Mouse (Mus musculus) layer of hippocampus, adult 2 months (tissue): ENCODE measurements around the gene Ccdc194. TPM values are rescaled to one million over a fixed set of nuclear protein-coding genes. Genes with fewer than 3 reads are reported as not detected.
"Not testable (repeated sequence)": the region's sequence is repeated elsewhere in the genome, so short reads cannot be mapped to it uniquely, and the experiment has no call there.

Experiments
- DNase-seq, 2 experiments: peaks; one replicate each; pipeline ENCODE4 v3.0.0; 2022; ENCODE audit warnings: low spot score in 2 of 2
- H3K27ac ChIP-seq: fragments of 200-600 bp; 2 replicates; pipeline ENCODE4 v1.8.1; 2022
- H3K4me3 ChIP-seq: fragments of 200-600 bp; 2 replicates; pipeline ENCODE4 v1.8.1; 2022; ENCODE audit warnings: mild to moderate bottlenecking
- CTCF ChIP-seq: fragments of 200-600 bp; conservative IDR thresholded peaks from 2 replicates; pipeline ENCODE4 v1.8.1; 2022; ENCODE audit warnings: antibody characterized with exemption, mild to moderate bottlenecking, moderate library complexity
- total RNA-seq, 2 experiments: library from RNA; stranded (reverse); gene quantifications; 2 replicates each; pipeline ENCODE4 v1.2.3; 2021

The Ccdc194 gene
- total RNA-seq, 2 experiments from 2014 or later = not detected

DNA sequence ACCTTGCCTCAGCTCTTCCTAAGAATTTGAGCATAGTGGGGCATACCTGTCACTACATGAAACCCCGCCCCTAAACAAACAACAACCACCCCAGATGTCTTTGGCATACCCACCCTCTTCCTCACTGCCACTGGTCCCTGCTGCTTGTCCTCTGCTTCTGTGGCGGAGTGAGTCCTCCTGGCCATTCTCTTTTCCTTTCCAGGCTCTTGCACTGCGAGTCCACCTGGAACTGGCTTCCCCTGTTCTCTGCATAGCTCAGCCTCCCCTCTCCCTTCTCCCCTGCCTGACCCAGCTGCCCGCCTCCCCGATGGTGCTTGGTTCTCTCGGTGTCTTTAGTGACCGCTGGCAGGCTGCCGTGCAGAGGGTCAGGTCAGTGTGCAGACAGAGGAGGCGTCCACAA lies 18.2 kb upstream of the Ccdc194 start:
- H3K4me3 ChIP-seq = peak overlapping the region; percentile 94
- no peak overlapping the region for H3K27ac ChIP-seq
- no peak for DNase-seq
- TF ChIP-seq CTCF = no peak

DNA sequence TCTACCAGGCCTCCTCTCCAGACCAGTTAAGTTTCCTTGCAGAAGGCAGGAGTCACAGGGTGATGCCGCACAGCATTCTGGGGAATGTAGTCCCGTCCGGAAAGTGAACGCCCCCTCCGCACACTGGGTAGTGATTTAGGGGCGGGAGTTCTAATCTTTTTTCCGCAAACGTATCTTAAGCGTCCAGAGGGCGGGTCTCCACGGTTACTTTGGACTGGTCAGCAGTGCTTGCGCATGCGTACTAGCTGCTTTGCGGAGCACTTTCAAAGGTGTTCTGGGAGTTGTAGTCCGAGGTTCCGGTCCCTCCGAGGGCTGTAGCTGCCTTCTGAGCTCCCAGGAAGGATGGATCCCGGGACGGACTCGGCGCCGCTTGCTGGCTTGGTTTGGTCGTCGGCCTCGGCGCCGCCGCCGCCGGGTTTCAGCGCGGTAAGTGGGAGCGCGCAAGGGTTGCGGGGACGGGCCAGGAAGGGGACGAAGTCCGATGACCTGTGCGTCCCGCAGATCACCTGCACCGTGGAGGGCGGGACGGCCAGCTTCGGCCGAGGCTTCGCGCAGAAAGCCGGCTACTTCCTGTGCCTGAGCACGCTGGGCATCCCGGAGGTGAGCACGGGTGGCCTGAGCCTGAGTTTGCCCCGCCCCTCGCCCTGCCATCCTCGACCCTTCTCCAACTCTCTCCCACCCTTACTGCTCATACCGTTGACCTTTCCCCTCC lies 17.3 kb upstream of the Ccdc194 start, which contains the start of gene Mvb12a:
TSS of gene Mvb12a (plus strand) at position 291 of the 712 bp plus-strand sequence.
- H3K4me3 ChIP-seq = peak within 1 kb of the TSS; percentile 94
- DNase-seq = peak; percentile 97 to 99
- H3K27ac ChIP-seq = peak within 1 kb of the TSS; percentile 88
- no peak for TF ChIP-seq CTCF

DNA sequence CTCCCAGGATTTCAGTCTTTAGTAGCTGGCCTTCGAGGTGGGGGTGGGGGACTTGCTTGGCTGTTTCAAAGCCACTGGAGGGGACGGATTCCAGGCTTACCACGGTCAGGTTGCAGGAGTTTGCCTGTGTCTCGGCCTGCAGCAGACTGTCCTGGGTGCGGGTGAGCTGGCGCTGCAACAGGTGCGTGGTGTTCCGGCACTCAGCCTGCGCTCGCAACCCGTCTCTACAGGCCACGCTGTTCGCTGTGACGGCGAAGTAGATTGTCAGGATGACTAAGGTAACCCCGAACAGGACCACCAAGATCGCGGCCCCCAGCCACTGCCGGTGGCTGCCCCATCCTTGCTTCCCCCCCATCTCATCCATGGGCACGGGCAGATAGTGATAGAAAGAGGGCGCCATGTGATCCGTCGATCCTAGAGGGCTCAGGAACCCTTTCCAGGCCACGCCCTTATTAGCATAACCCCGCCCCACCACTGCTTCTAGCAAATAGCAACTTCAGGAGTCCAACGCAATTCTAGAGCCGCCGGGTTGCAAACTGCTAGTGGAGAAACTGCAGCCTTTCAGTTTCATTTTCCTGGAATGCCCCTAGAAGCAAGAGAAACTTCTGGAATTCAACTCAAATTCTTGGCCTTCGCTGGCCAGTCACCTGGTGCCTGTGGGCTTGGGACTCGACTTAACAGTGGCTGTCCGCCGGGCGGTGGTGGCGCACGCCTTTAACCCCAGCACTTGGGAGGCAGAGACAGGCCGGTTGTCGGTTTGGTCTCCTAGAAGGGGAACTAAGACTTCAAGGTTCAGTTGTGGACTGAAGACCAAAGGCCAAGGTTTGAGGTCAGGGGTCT lies 11.7 kb upstream of the Ccdc194 start, which contains the start of gene Bst2:
TSS of gene Bst2 (minus strand) at position 429 of the 840 bp plus-strand sequence.
- Histone ChIP-seq H3K4me3 (peak within 1 kb of the TSS; percentile 51), H3K27ac (peak within 1 kb of the TSS; percentile 68; the same call in 1 of the 2 replicates)
- DNase-seq = peak in 1 of 2 experiments; percentile 41
- 0 out of 2 replicates have a peak, but pooled peaks have one; percentile 3 for TF ChIP-seq CTCF

DNA sequence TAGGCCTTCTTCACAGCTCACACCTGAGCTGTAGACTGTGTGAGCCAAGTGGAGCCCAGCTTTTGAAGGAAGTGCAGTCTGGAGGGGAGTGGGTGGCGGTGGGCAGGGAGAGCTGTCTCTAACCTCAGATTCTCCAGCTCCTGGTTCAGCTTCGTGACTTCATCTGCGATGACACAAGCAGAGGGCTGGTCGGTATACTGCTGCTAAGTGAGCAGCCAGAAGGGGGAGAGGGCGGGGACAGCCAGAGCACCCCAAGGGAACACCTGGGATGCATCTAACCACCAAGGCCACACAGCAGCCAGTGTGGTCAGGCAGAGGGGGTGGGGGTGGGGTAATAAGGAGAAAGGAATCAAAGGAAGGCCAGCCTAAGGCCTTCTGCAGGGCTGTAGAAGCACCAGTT lies 10.2 kb upstream of the Ccdc194 start:
- H3K27ac ChIP-seq = no peak overlapping the region
- no peak for TF ChIP-seq CTCF
- no peak for DNase-seq
- no peak overlapping the region for H3K4me3 ChIP-seq

DNA sequence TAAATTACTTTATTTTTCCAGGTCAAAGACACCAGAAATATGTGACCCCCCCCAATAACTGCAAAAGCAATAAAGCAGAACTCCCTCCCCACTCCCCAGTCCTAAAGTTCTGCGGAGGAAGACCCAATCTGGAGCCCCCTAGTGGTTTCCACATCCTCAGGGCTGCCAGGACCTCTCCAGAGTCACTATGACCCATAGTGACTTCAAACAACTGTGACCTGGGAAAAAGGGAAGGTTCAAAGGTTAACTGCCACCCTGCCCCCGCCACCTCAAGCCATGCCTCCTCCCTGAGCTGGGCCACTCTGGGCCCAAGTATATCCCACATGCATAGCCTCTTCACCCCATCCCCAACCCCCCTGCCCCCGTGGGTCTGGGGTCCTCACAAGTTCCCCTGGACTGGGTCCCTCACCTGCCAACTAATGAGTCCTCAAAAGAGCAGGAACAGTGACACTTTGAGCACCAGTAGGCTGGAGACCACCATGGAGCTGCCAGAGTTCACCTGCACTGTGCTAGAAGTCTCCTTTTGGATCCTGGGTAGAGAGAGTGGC lies 8.8 kb upstream of the Ccdc194 start:
- Histone ChIP-seq H3K27ac (no peak overlapping the region), H3K4me3 (no peak overlapping the region)
- TF ChIP-seq CTCF = peak; percentile 35; the same call in 1 of the 2 replicates
- DNase-seq = no peak

DNA sequence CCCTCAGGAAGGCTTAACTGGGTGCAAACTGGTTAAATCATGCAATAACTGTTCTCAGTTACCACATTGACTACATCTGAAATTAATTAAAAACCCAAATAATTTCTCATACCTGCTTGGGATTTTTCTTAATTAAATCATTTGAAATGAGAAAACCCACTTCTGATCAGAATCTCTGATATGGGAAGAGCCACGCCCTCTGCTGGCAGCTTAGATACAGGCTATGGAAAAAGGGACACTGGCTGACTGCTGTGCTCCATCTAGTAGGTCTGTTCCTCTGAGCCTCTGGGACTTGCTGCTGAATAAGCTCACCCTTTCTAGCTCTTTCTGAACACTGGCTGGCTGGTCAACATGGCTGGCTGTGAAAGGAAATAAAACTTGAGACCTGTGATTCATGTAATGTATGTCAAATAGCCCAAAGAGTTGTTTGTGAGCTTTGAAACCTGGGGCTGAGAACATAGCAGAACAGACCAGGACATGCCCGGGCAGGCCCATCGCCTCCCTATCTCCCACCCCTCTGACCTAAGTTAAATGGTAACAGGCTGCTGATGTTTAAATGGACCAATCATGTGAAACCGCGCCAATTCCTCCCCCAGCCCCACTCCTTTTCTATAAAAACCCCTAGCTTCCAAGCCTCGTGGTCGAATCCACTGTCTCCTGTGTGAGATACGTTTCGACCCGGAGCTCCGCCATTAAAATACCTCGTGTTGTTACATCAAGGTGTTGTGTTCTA lies 5.4 kb upstream of the Ccdc194 start:
- TF ChIP-seq CTCF = peak; percentile 79
- peak in 1 of 2 experiments; percentile 38 for DNase-seq
- H3K4me3 ChIP-seq, H3K27ac ChIP-seq: not testable (repeated sequence)

DNA sequence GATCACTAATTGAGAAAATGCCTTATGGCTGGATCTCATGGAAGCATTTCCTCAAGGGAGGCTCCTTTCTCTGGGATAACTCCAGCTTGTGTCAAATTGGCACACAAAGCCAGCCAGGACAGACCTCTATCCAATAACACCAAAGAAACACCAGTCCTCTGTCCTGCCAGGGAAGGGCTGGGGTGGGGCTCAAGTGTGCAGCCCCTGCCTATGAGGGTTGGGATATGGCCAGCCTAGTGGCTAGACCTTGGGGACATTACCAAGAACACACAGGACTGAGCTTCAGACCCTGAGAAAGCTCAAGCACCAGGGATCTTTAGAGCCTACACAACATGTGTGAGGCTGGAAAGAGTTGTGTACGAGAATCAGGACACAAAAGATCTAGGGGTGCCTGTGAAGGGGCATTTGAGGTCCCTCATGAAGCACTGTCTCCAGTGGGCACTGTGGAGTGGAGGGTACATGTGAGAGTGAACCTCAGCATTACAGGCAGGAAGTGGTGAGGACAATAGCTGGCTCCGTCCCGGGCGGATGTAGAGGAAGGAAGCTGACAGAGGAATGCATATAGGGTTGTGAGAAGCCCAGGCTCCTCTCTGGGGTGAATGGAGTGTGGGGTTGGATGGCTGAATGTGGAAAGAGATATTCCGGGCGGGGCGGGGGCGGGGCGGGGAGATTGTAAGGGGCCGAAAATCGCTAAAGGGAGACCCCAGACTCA lies 3.0 kb upstream of the Ccdc194 start:
- TF ChIP-seq CTCF = no peak
- Histone ChIP-seq H3K27ac (peak overlapping the region; percentile 36; the same call in 1 of the 2 replicates), H3K4me3 (no peak overlapping the region)
- no peak for DNase-seq

DNA sequence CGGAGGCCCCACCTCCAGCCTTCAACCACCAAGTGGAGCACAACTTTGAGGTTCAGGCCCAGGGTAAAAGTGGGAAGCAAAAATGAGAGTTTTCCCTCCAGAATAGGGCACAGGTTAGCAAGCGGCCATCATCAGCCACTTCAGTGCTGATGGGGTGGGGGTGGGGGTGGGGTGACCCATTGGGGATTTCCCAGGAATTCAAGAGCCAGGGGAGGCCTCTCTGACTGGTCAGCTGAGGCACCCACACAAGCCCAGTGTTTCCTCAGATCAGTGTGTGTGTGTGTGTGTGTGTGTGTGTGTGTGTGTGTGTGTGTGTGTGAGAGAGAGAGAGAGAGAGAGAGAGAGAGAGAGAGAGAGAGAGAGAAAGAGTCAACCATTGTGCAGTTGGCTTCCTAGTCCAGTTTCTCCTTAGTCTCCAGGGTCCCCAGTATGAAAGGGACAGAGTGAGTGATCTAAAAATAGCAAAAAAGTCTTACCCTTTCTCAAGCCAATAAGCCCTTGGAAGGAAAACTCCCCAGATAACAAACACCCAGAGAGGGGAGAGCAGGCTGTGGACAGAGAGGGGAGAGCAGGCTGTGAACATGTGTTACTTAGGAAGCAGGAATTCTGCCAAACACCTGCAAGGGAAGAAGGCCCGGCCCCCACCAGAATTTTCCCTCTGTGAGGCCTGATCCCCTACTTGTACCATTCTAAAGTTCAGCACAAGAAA lies 1.8 kb upstream of the Ccdc194 start:
- no peak for TF ChIP-seq CTCF
- no peak overlapping the region for H3K27ac ChIP-seq
- H3K4me3 ChIP-seq = no peak overlapping the region
- DNase-seq = no peak

DNA sequence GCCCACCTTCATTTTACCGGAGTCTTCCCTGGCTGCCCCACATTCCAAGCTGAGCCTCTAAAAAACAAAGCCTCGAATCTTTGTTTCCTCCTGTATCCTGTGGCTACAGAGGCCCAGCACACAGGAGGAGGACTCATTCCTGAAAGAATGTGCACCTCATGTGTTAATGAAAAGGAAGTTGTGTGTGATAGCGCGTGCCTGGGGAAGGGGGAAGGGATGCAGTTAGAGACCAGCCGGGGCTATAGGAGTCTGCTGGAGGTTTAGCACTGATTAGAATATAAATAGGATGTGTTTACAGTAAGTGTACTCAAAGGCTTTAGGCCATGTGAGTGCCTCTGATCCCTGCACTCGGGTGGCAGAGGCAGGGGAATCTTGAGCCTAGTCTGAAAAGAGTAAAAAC lies 761 bp upstream of the Ccdc194 start:
- Histone ChIP-seq H3K4me3 (no peak overlapping the region), H3K27ac (no peak overlapping the region)
- DNase-seq = no peak
- TF ChIP-seq CTCF = no peak

DNA sequence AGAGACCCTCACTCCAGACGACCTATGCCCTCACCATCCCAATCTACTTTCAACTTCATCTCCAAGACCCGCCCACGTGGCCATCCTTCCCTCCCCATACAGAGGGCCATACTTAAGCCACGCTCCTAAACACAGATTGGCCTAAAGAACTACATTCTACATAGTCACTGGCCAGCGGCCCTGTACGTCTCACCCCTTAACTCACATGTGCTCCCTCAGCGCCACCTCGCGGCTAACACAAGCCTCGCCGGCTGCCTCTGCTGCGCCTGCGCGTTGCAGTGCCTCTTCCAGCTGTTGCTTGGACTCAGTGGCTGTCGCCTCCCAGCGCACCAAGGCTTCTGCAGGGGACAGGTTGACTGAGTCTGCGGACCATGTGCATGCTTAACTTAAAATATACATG lies 3.9 kb downstream of the Ccdc194 start:
- peak; percentile 97 for TF ChIP-seq CTCF
- peak; percentile 83 to 89 for DNase-seq
- no peak overlapping the region for H3K4me3 ChIP-seq
- no peak overlapping the region for H3K27ac ChIP-seq
